Mouse (Mus musculus): ENCODE results near the gene 1700016K19Rik.

1700016K19Rik gene

GRCm38 (mm10) chr11:75999440-76000155, at the start of gene 1700016K19Rik:
Gene 1700016K19Rik, plus strand, starts transcription at chr11:75999912.
- peak; percentile 87 to 88 for DNase-seq (ENCODE audit: low spot score in 2 of 2)

GRCm38 (mm10) chr11:75950459-75950858, 49.3 kb upstream of the 1700016K19Rik start:
- DNase-seq (ENCODE audit: low spot score in 2 of 2) = no peak

GRCm38 (mm10) chr11:75951895-75952294, 47.8 kb upstream of the 1700016K19Rik start:
- DNase-seq (ENCODE audit: low spot score in 2 of 2) = no peak

GRCm38 (mm10) chr11:75954896-75955295, 44.8 kb upstream of the 1700016K19Rik start:
- no peak for DNase-seq (ENCODE audit: low spot score in 2 of 2)

- no peak for DNase-seq (ENCODE audit: low spot score in 2 of 2)
Measured at GRCm38 (mm10) chr11:75956651-75957050, 43.1 kb upstream of the 1700016K19Rik start.

- DNase-seq (ENCODE audit: low spot score in 2 of 2) = no peak
Measured at GRCm38 (mm10) chr11:75957124-75957832, 42.4 kb upstream of the 1700016K19Rik start.

- DNase-seq (ENCODE audit: low spot score in 2 of 2) = no peak
Measured at GRCm38 (mm10) chr11:75961782-75962181, 37.9 kb upstream of the 1700016K19Rik start.

GRCm38 (mm10) chr11:75963730-75964475, 35.8 kb upstream of the 1700016K19Rik start:
- DNase-seq (ENCODE audit: low spot score in 2 of 2) = no peak

- no peak for DNase-seq (ENCODE audit: low spot score in 2 of 2)
Measured at GRCm38 (mm10) chr11:75964476-75964730, 35.3 kb upstream of the 1700016K19Rik start.

GRCm38 (mm10) chr11:75965674-75966400, 33.9 kb upstream of the 1700016K19Rik start:
- DNase-seq (ENCODE audit: low spot score in 2 of 2) = no peak

- peak; percentile 85 to 86 for DNase-seq (ENCODE audit: low spot score in 2 of 2)
Measured at GRCm38 (mm10) chr11:75966401-75967372, 33.0 kb upstream of the 1700016K19Rik start.

GRCm38 (mm10) chr11:75968761-75969160, 31.0 kb upstream of the 1700016K19Rik start:
- DNase-seq (ENCODE audit: low spot score in 2 of 2) = no peak

- DNase-seq (ENCODE audit: low spot score in 2 of 2) = no peak
Measured at GRCm38 (mm10) chr11:75970629-75971028, 29.1 kb upstream of the 1700016K19Rik start.

GRCm38 (mm10) chr11:75972188-75972587, 27.5 kb upstream of the 1700016K19Rik start:
- no peak for DNase-seq (ENCODE audit: low spot score in 2 of 2)

GRCm38 (mm10) chr11:75972916-75973567, 26.7 kb upstream of the 1700016K19Rik start:
- DNase-seq (ENCODE audit: low spot score in 2 of 2) = no peak

- DNase-seq (ENCODE audit: low spot score in 2 of 2) = no peak
Measured at GRCm38 (mm10) chr11:75973988-75974387, 25.7 kb upstream of the 1700016K19Rik start.

- DNase-seq (ENCODE audit: low spot score in 2 of 2) = peak; percentile 92 to 93
Measured at GRCm38 (mm10) chr11:75976748-75977147, 23.0 kb upstream of the 1700016K19Rik start.

GRCm38 (mm10) chr11:75978051-75978450, 21.7 kb upstream of the 1700016K19Rik start:
- DNase-seq (ENCODE audit: low spot score in 2 of 2) = peak; percentile 58 to 60

- peak; percentile 49 to 50 for DNase-seq (ENCODE audit: low spot score in 2 of 2)
Measured at GRCm38 (mm10) chr11:75980413-75980812, 19.3 kb upstream of the 1700016K19Rik start.

GRCm38 (mm10) chr11:75983194-75983593, 16.5 kb upstream of the 1700016K19Rik start:
- no peak for DNase-seq (ENCODE audit: low spot score in 2 of 2)
